In genomic region chr17:56196860-56197259, GRCm38 (mm10) we compare ENCODE assay signal across 9 mouse cellular contexts. TPM values are rescaled to one million over a fixed set of nuclear protein-coding genes. Genes with fewer than 3 reads are reported as not detected.
DNase-seq lines count a peak whose midpoint lies in the region; ATAC-seq and TF ChIP-seq lines count a peak whose summit lies in the region.
"Had no signal": no experiment of that assay in that cellular context is flagged by ENCODE, and none has a peak within 500 bp of the region (broad histone marks: within the 10 kb centered on the region; RNA-seq: fewer than 3 reads in every experiment).

No protein-coding gene starts in this region.

- peaks cover 27% of the 10 kb centered on the region for H3K4me1 ChIP-seq in E14TG2a.4 (replicated peaks; ENCODE audit: low read depth, low read length)

- H3K27ac ChIP-seq in left cerebral cortex, adult 2 months = no peak overlapping the region

- DNase-seq in left cerebral cortex, adult 2 months (ENCODE audit: extremely low spot score in 1 of 2, low spot score in 2 of 2) = no peak
- DNase-seq in left cerebral cortex, postnatal 4 days = no peak
- peak; percentile 18 for DNase-seq in adipocyte (ENCODE audit: low spot score)
- no peak for DNase-seq in adrenal gland, postnatal 36 days
- no peak for DNase-seq in layer of hippocampus, postnatal 25 days (ENCODE audit: extremely low spot score in 1 of 2, low spot score in 1 of 2)
- no peak for DNase-seq in gastrocnemius, postnatal 10 days
- DNase-seq: heart, postnatal 36 days had no signal

- peak; percentile 46 for TF ChIP-seq CTCF in left cerebral cortex, adult 2 months (IDR thresholded peaks at IDR 0.05)
- peak; percentile 95 for TF ChIP-seq CTCF in E14TG2a.4 (conservative IDR thresholded peaks at IDR 0.05; ENCODE audit: low read length)

- H3K27me3 ChIP-seq in E14TG2a.4 (ENCODE audit: insufficient read depth, low read length) = no peaks in the 10 kb centered on the region

- no peaks in the 10 kb centered on the region for H3K9me3 ChIP-seq in E14TG2a.4 (ENCODE audit: low read length)

- no peak overlapping the region for H3K4me3 ChIP-seq in left cerebral cortex, adult 2 months
- no peak overlapping the region for H3K4me3 ChIP-seq in E14TG2a.4 (replicated peaks; ENCODE audit: low read length)

- ATAC-seq in megakaryocyte-erythroid progenitor cell, adult 5-6 weeks (replicated peaks; ENCODE audit: low FRiP score, low TSS enrichment, poor library complexity, severe bottlenecking) = peak; percentile 48

- intact Hi-C loops in left cerebral cortex, adult 2 months (cut with DNase I) = no loop called here
- intact Hi-C loops in left cerebral cortex, postnatal 4 days (cut with DNase I) = no loop called here

- peaks cover 91% of the 10 kb centered on the region for H3K36me3 ChIP-seq in E14TG2a.4 (ENCODE audit: insufficient read depth, low read length)

RNA-seq across cellular contexts. Expression of gene Mydgf, which starts 13.1 kb away (rescaled TPM):
- total RNA-seq in left cerebral cortex, adult 2 months (2021) = 10 to 100 TPM; 39.5 to 41.2 TPM
- total RNA-seq in left cerebral cortex, postnatal 4 days (2021) = 10 to 100 TPM; 45.9 to 47.6 TPM
- 28.7 and 59.7 TPM in 2 replicates for total RNA-seq in megakaryocyte-erythroid progenitor cell, adult 5-6 weeks (2014; fragmentation: Nextera tagmentation)
- total RNA-seq in megakaryocyte-erythroid progenitor cell, adult 5-6 weeks (2017) = 21.5 and 25.3 TPM in 2 replicates
- 10 to 100 TPM; 60.0 to 61.1 TPM for total RNA-seq in adrenal gland, postnatal 36 days (2021)
- total RNA-seq in layer of hippocampus, postnatal 25 days (2021) = 10 to 100 TPM; 39.4 to 41.4 TPM
- 10 to 100 TPM; 28.8 to 36.5 TPM for total RNA-seq in gastrocnemius, postnatal 10 days (2021)

RNA-seq across cellular contexts. Expression of gene Dpp9, which starts 21.8 kb away (rescaled TPM):
- 10 to 100 TPM; 70.7 to 74.1 TPM for total RNA-seq in left cerebral cortex, adult 2 months (2021)
- 10 to 100 TPM; 48.9 to 50.2 TPM for total RNA-seq in left cerebral cortex, postnatal 4 days (2021)
- total RNA-seq in megakaryocyte-erythroid progenitor cell, adult 5-6 weeks (2014; fragmentation: Nextera tagmentation) = 25.3 and 33.5 TPM in 2 replicates
- 8.6 and 11.7 TPM in 2 replicates for total RNA-seq in megakaryocyte-erythroid progenitor cell, adult 5-6 weeks (2017)
- 10 to 100 TPM; 35.5 to 41.0 TPM for total RNA-seq in adrenal gland, postnatal 36 days (2021)
- 10 to 100 TPM; 64.7 to 67.3 TPM for total RNA-seq in layer of hippocampus, postnatal 25 days (2021)
- 10 to 100 TPM; 21.7 to 24.3 TPM for total RNA-seq in gastrocnemius, postnatal 10 days (2021)

RNA-seq across cellular contexts. Expression of gene Tnfaip8l1, which starts 34.6 kb away (rescaled TPM):
- total RNA-seq in left cerebral cortex, adult 2 months (2021) = 1 to 10 TPM; 7.5 to 8.7 TPM
- total RNA-seq in left cerebral cortex, postnatal 4 days (2021) = 10 to 100 TPM; 11.1 TPM
- 0.76 and 1.6 TPM in 2 replicates for total RNA-seq in megakaryocyte-erythroid progenitor cell, adult 5-6 weeks (2014; fragmentation: Nextera tagmentation)
- total RNA-seq in megakaryocyte-erythroid progenitor cell, adult 5-6 weeks (2017) = not detected in 2 replicates
- 1 to 10 TPM; 3.9 to 4.0 TPM for total RNA-seq in adrenal gland, postnatal 36 days (2021)
- total RNA-seq in layer of hippocampus, postnatal 25 days (2021) = 1 to 10 TPM; 5.4 to 6.6 TPM
- total RNA-seq in gastrocnemius, postnatal 10 days (2021) = 1 to 10 TPM; 5.0 to 5.3 TPM

RNA-seq across cellular contexts. Expression of gene Sema6b, which starts 56.7 kb away (rescaled TPM):
- 100 to 1,000 TPM; 117 to 125 TPM for total RNA-seq in left cerebral cortex, adult 2 months (2021)
- 10 to 100 TPM; 91.1 to 95.7 TPM for total RNA-seq in left cerebral cortex, postnatal 4 days (2021)
- total RNA-seq in megakaryocyte-erythroid progenitor cell, adult 5-6 weeks (2014; fragmentation: Nextera tagmentation) = 0.24 TPM in 1 of 2 replicates, not detected in the other
- 0.42 TPM in 1 of 2 replicates, not detected in the other for total RNA-seq in megakaryocyte-erythroid progenitor cell, adult 5-6 weeks (2017)
- total RNA-seq in adrenal gland, postnatal 36 days (2021) = 10 to 100 TPM in 1 of 2 experiments, 1 to 10 TPM in 1; 6.4 to 10.0 TPM
- total RNA-seq in layer of hippocampus, postnatal 25 days (2021) = 100 to 1,000 TPM; 141 to 143 TPM
- total RNA-seq in gastrocnemius, postnatal 10 days (2021) = 10 to 100 TPM; 14.4 to 14.7 TPM

RNA-seq across cellular contexts. Expression of gene Fem1a, which starts 59.8 kb away (rescaled TPM):
- total RNA-seq in left cerebral cortex, adult 2 months (2021) = 10 to 100 TPM; 31.8 to 34.6 TPM
- total RNA-seq in left cerebral cortex, postnatal 4 days (2021) = 10 to 100 TPM; 41.4 to 45.7 TPM
- 15.8 and 19.2 TPM in 2 replicates for total RNA-seq in megakaryocyte-erythroid progenitor cell, adult 5-6 weeks (2014; fragmentation: Nextera tagmentation)
- 19.2 and 21.7 TPM in 2 replicates for total RNA-seq in megakaryocyte-erythroid progenitor cell, adult 5-6 weeks (2017)
- 10 to 100 TPM; 28.7 to 30.8 TPM for total RNA-seq in adrenal gland, postnatal 36 days (2021)
- 10 to 100 TPM; 36.1 to 37.0 TPM for total RNA-seq in layer of hippocampus, postnatal 25 days (2021)
- 10 to 100 TPM; 91.9 to 99.8 TPM for total RNA-seq in gastrocnemius, postnatal 10 days (2021)
